Comparison of ENCODE assay signal across 8 mouse cellular contexts in genomic region chr10:83543439-83544102, GRCm38 (mm10). TPM values are rescaled to one million over a fixed set of nuclear protein-coding genes. Genes with fewer than 3 reads are reported as not detected.
A peak's percentile ranks its signal among the peaks of the same experiment; 100 is the strongest.
DNase-seq lines count a peak whose midpoint lies in the region; ATAC-seq and TF ChIP-seq lines count a peak whose summit lies in the region.

Washc4 (plus strand) TSS chr10:83543752.

- no peak for TF ChIP-seq CTCF in kidney, postnatal 0 days (IDR thresholded peaks at IDR 0.05; ENCODE audit: low read depth)

- H3K27ac ChIP-seq in heart, embryonic 12.5 days (ENCODE audit: poor library complexity, severe bottlenecking) = peak within 1 kb of the TSS; percentile 78
- H3K27ac ChIP-seq in kidney, postnatal 0 days = peak within 1 kb of the TSS; percentile 91
- peak within 1 kb of the TSS; percentile 75 for H3K27ac ChIP-seq in liver, embryonic 11.5 days (ENCODE audit: low read depth, low read length)
- H3K27ac ChIP-seq in stomach, embryonic 14.5 days (ENCODE audit: low read length) = peak within 1 kb of the TSS; percentile 88

- peaks cover 15% of the 10 kb centered on the region for H3K4me1 ChIP-seq in heart, embryonic 12.5 days (replicated peaks)
- peaks cover 5% of the 10 kb centered on the region; the same call in 1 of the 2 replicates for H3K4me1 ChIP-seq in kidney, postnatal 0 days (replicated peaks; ENCODE audit: insufficient read depth, low read length)
- peaks cover 10% of the 10 kb centered on the region for H3K4me1 ChIP-seq in liver, embryonic 11.5 days (replicated peaks; ENCODE audit: control insufficient read depth, insufficient read depth, low read length)
- H3K4me1 ChIP-seq in stomach, embryonic 14.5 days (ENCODE audit: control insufficient read depth, insufficient read depth, low read length) = peaks cover 3% of the 10 kb centered on the region; the same call in 1 of the 2 replicates

- H3K4me2 ChIP-seq in heart, embryonic 12.5 days = peak within 1 kb of the TSS; percentile 66
- peak within 1 kb of the TSS; percentile 68 for H3K4me2 ChIP-seq in kidney, postnatal 0 days (ENCODE audit: low read length)
- peak within 1 kb of the TSS; percentile 73 for H3K4me2 ChIP-seq in liver, embryonic 11.5 days
- peak within 1 kb of the TSS; percentile 61 for H3K4me2 ChIP-seq in stomach, embryonic 14.5 days (replicated peaks; ENCODE audit: low read depth, low read length)

- peak; percentile 96 to 97 for DNase-seq in B cell, adult 2 months
- DNase-seq in brain, adult 2 months (ENCODE audit: low read depth, low spot score) = peak; percentile 97
- peak; percentile 96 for DNase-seq in kidney, postnatal 0 days (ENCODE audit: low spot score)
- peak; percentile 91 for DNase-seq in liver, embryonic 11.5 days (ENCODE audit: low spot score)
- peak; percentile 86 for DNase-seq in naive thymus-derived CD4-positive, alpha-beta T cell, adult 2 months (ENCODE audit: low read depth)

- ATAC-seq in erythroblast, adult 5-6 weeks (replicated peaks; ENCODE audit: low FRiP score, poor library complexity, severe bottlenecking) = peak; percentile 100
- ATAC-seq in heart, embryonic 12.5 days (ENCODE audit: insufficient number of reproducible peaks, low FRiP score) = peak; percentile 99
- peak; percentile 99 for ATAC-seq in kidney, postnatal 0 days (replicated peaks; ENCODE audit: low FRiP score, low read depth)
- ATAC-seq in liver, embryonic 11.5 days (replicated peaks; ENCODE audit: low FRiP score) = peak; percentile 100
- peak; percentile 99 for ATAC-seq in stomach, embryonic 14.5 days (ENCODE audit: insufficient number of reproducible peaks, insufficient read depth, low FRiP score, low read depth)

- peak within 1 kb of the TSS; percentile 80 for H3K9ac ChIP-seq in heart, embryonic 12.5 days
- H3K9ac ChIP-seq in kidney, postnatal 0 days (ENCODE audit: low read depth, low read length) = peak within 1 kb of the TSS; percentile 91
- H3K9ac ChIP-seq in liver, embryonic 11.5 days (ENCODE audit: low read depth, low read length) = peak within 1 kb of the TSS; percentile 88
- H3K9ac ChIP-seq in stomach, embryonic 14.5 days (replicated peaks; ENCODE audit: low read depth, low read length) = peak within 1 kb of the TSS; percentile 84

- no peaks in the 10 kb centered on the region for H3K27me3 ChIP-seq in heart, embryonic 12.5 days (replicated peaks)
- H3K27me3 ChIP-seq in kidney, postnatal 0 days (ENCODE audit: insufficient read depth, low read length) = no peaks in the 10 kb centered on the region
- H3K27me3 ChIP-seq in liver, embryonic 11.5 days (replicated peaks; ENCODE audit: control insufficient read depth, insufficient read depth, low read length) = no peaks in the 10 kb centered on the region
- no peaks in the 10 kb centered on the region for H3K27me3 ChIP-seq in stomach, embryonic 14.5 days (ENCODE audit: control insufficient read depth, insufficient read depth, low read length)

- H3K4me3 ChIP-seq in heart, embryonic 12.5 days = peak within 1 kb of the TSS; percentile 96
- H3K4me3 ChIP-seq in kidney, postnatal 0 days (replicated peaks; ENCODE audit: low read depth, low read length) = peak within 1 kb of the TSS; percentile 89
- H3K4me3 ChIP-seq in liver, embryonic 11.5 days (ENCODE audit: low read depth, low read length) = peak within 1 kb of the TSS; percentile 92
- H3K4me3 ChIP-seq in stomach, embryonic 14.5 days (ENCODE audit: low read depth, low read length) = peak within 1 kb of the TSS; percentile 86

- H3K9me3 ChIP-seq in heart, embryonic 12.5 days (replicated peaks) = 0 out of 2 replicates have a peak, but pooled peaks cover 4% of the 10 kb centered on the region
- no peaks in the 10 kb centered on the region for H3K9me3 ChIP-seq in kidney, postnatal 0 days (replicated peaks; ENCODE audit: low read length)
- H3K9me3 ChIP-seq in liver, embryonic 11.5 days (ENCODE audit: control insufficient read depth, low read length) = no peaks in the 10 kb centered on the region
- H3K9me3 ChIP-seq in stomach, embryonic 14.5 days (ENCODE audit: control insufficient read depth, low read depth, low read length) = no peaks in the 10 kb centered on the region

- 3% methylated on average over 49 of the region's 49 CpGs for WGBS in heart, embryonic 12.5 days
- 2% methylated on average over 40 of the region's 49 CpGs for WGBS in kidney, postnatal 0 days
- WGBS in liver, embryonic 11.5 days = 3% methylated on average over 49 of the region's 49 CpGs
- 2% methylated on average over 46 of the region's 49 CpGs for WGBS in stomach, embryonic 14.5 days

- H3K36me3 ChIP-seq in heart, embryonic 12.5 days = peaks cover 9% of the 10 kb centered on the region
- H3K36me3 ChIP-seq in kidney, postnatal 0 days (ENCODE audit: insufficient read depth, low read length) = no peaks in the 10 kb centered on the region
- H3K36me3 ChIP-seq in liver, embryonic 11.5 days (ENCODE audit: control insufficient read depth, insufficient read depth, low read length) = no peaks in the 10 kb centered on the region
- peaks cover 8% of the 10 kb centered on the region; the same call in 1 of the 2 replicates for H3K36me3 ChIP-seq in stomach, embryonic 14.5 days (ENCODE audit: control insufficient read depth, insufficient read depth, low read length)

RNA-seq across cellular contexts. Expression of gene Washc4, which starts in this region (rescaled TPM):
- 4.6 and 9.6 TPM in 2 replicates for total RNA-seq in erythroblast, adult 5-6 weeks (2015; ENCODE audit: low replicate concordance)
- total RNA-seq in erythroblast, adult 5-6 weeks (2017; ENCODE audit: low replicate concordance) = 18.5 and 22.5 TPM in 2 replicates
- 30.1 and 34.9 TPM in 2 replicates for polyA plus RNA-seq in heart, embryonic 12.5 days (2016; fragmentation: Nextera tagmentation; extraction: Ambion mirVana)
- 21.7 and 32.6 TPM in 2 replicates for polyA plus RNA-seq in kidney, postnatal 0 days (2015; fragmentation: Nextera tagmentation; extraction: Ambion mirVana)
- polyA plus RNA-seq in liver, embryonic 11.5 days (2014; fragmentation: Nextera tagmentation; extraction: Ambion mirVana) = 27.5 and 31.0 TPM in 2 replicates
- polyA plus RNA-seq in stomach, embryonic 14.5 days (2014; fragmentation: Nextera tagmentation; extraction: Ambion mirVana) = 36.1 and 42.7 TPM in 2 replicates

Comparison
In these comparisons a context has a peak if more than half of its experiments do, and no peak if none do; other contexts are left out.
1. Peak in every context shown above with its lines: DNase-seq, ATAC-seq, H3K4me3 ChIP-seq and H3K27ac ChIP-seq.